Mouse (Mus musculus) kidney, postnatal 0 days (tissue): ENCODE data around the gene Tmem104. TPM values are rescaled to one million over a fixed set of nuclear protein-coding genes. Genes with fewer than 3 reads are reported as not detected.

ENCODE experiments used
- ATAC-seq: fragments of 200-750 bp; cut with Nextera tagmentation; replicated peaks from 2 replicates; pipeline ENCODE4 v1.8.0; 2017; ENCODE audit warnings: low read depth, moderate number of reproducible peaks, moderate TSS enrichment, moderate library complexity; ENCODE audit not compliant: low FRiP score
- DNase-seq: peaks from one replicate; pipeline ENCODE4 v3.0.0-alpha.2; 2016; ENCODE audit warnings: low spot score
- H3K27ac ChIP-seq: fragments of 300-500 bp; sonication (generic); 2 replicates; pipeline ENCODE4 v1.5.1; 2014; ENCODE audit warnings: mild to moderate bottlenecking
- H3K27me3 ChIP-seq: fragments of 300-500 bp; sonication (generic); 2 replicates; pipeline ENCODE4 v1.6.1; 2014; ENCODE audit warnings: low read length, mixed read lengths; ENCODE audit not compliant: insufficient read depth
- H3K36me3 ChIP-seq: fragments of 300-500 bp; sonication (generic); 2 replicates; pipeline ENCODE4 v1.6.1; 2014; ENCODE audit warnings: low read length, mixed read lengths; ENCODE audit not compliant: insufficient read depth
- H3K4me1 ChIP-seq: fragments of 300-500 bp; sonication (generic); replicated peaks from 2 replicates; pipeline ENCODE4 v1.6.1; 2014; ENCODE audit warnings: antibody characterized with exemption, low read length, mixed read lengths; ENCODE audit not compliant: insufficient read depth
- H3K4me2 ChIP-seq: fragments of 300-500 bp; sonication (generic); 2 replicates; pipeline ENCODE4 v1.6.1; 2014; ENCODE audit warnings: mild to moderate bottlenecking, low read length, moderate library complexity, mixed read lengths
- H3K4me3 ChIP-seq: fragments of 300-500 bp; sonication (generic); replicated peaks from 2 replicates; pipeline ENCODE4 v1.5.1; 2014; ENCODE audit warnings: low read depth, low read length
- H3K9ac ChIP-seq: fragments of 300-500 bp; sonication (generic); 2 replicates; pipeline ENCODE4 v1.6.1; 2014; ENCODE audit warnings: low read depth, low read length
- H3K9me3 ChIP-seq: fragments of 300-500 bp; sonication (generic); replicated peaks from 2 replicates; pipeline ENCODE4 v1.6.1; 2016; ENCODE audit warnings: low read length, inconsistent platforms, mixed read lengths
- CTCF ChIP-seq: IDR thresholded peaks from 2 replicates; pipeline ENCODE4 v1.5.1; 2016; ENCODE audit warnings: antibody characterized with exemption, low read depth, mild to moderate bottlenecking, moderate library complexity
- WGBS: fragments of 180-500 bp; shearing (Covaris S2); extraction: QIAGEN DNeasy Blood & Tissue Kit; methylation state at CpG from one replicate; pipeline ENCODE4 v1.1.7; 2014; 5-methylcytosine and 5-hydroxymethylcytosine counted together
- polyA plus RNA-seq: library from polyadenylated mRNA; unstranded; fragments of >200 nt; fragmentation: Nextera tagmentation; extraction: Ambion mirVana; gene quantifications from 2 replicates; pipeline ENCODE4 v1.2.1, GENCODE M21; 2015

The Tmem104 gene
- 12.0 and 12.6 TPM in 2 replicates for polyA plus RNA-seq

GRCm38 (mm10) chr11:115187224-115187639, at the start of gene Tmem104:
Gene Tmem104, plus strand, starts transcription at chr11:115187487.
- WGBS, result under 1% methylated on average over 39 of the region's 39 CpGs
- H3K9me3 ChIP-seq, result no peaks in the 10 kb centered on the region
- DNase-seq (peak; percentile 99), ATAC-seq (peak; percentile 89)
- no peaks in the 10 kb centered on the region for H3K27me3 ChIP-seq
- peak within 1 kb of the TSS; percentile 58 for H3K4me3 ChIP-seq
- peak within 1 kb of the TSS; percentile 78 for H3K9ac ChIP-seq
- TF ChIP-seq CTCF, result peak; percentile 36; the same call in 1 of the 2 replicates
- H3K27ac ChIP-seq, result peak within 1 kb of the TSS; percentile 81
- H3K36me3 ChIP-seq, result no peaks in the 10 kb centered on the region
- H3K4me1 ChIP-seq, result peaks cover 12% of the 10 kb centered on the region
- peak within 1 kb of the TSS; percentile 95 for H3K4me2 ChIP-seq

DNA sequence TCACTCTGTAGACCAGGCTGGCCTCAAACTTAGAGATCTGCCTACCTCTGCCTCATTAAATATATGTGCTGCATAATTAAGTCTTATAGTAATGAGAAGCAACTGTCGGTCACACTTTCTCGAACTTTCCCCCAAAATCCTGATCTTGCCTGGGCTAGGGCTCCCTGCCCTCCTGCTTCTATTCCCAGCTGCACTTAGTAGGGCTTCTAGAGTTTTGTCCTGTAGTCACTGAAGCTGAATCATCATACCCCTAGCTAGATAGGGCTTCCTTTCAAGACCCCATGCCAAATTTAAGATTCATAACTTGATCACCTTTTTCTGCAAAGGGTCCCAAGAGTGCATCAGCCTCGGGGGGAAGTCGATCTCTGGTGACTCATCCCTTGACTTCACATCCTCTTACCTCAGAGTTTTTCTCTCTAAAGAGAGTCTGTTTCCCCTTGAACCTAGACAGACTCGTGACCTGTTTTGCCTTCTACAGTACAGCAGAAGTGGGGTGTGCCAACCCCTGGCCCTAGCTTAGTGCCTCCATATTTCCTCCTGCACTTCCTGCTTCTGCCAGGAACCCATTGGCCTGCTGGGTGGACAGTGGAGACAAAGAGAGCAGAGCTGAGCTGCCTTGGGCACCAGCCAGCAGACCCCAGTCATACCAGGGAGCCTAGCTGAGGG, 48.6 kb upstream of the Tmem104 start:
- no peaks in the 10 kb centered on the region for H3K4me1 ChIP-seq
- DNase-seq, result no peak
- H3K9me3 ChIP-seq, result no peaks in the 10 kb centered on the region

DNA sequence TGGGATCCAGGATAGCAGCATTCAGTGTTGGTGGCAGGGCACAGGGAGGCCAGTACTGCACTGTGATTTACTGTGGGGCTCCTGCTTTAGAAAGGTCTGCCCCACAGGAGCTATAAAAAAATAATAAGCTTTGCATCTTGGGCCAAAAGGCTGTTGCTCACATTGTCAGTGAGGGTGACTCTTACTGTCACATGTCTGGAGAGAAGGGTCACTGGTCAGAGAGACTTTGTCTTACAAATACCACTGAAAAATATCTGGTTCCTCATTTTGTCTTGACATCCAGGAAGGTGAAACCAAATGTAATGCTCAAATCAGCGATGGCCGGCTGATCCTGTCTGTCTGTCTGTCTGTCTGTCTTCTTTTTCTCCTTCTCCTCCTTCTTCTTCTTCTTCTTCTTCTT, 45.3 kb upstream of the Tmem104 start:
- WGBS, result 76% methylated on average over 2 of the region's 2 CpGs

More for the DNA sequence above, 48.6 kb upstream of the Tmem104 start:
- no peak overlapping the region for H3K4me3 ChIP-seq
- H3K27me3 ChIP-seq, result no peaks in the 10 kb centered on the region
- WGBS, result 73% methylated on average over 5 of the region's 5 CpGs
- no peak for ATAC-seq
- H3K36me3 ChIP-seq, result no peaks in the 10 kb centered on the region
- TF ChIP-seq CTCF, result no peak
- H3K9ac ChIP-seq, result no peak overlapping the region
- no peak overlapping the region for H3K4me2 ChIP-seq
- no peak overlapping the region for H3K27ac ChIP-seq

GRCm38 (mm10) chr11:115147813-115148212, 39.5 kb upstream of the Tmem104 start:
- no peak for TF ChIP-seq CTCF
- no peak overlapping the region for H3K4me3 ChIP-seq
- H3K4me2 ChIP-seq, result no peak overlapping the region
- H3K9ac ChIP-seq, result no peak overlapping the region
- no peaks in the 10 kb centered on the region for H3K9me3 ChIP-seq
- no peaks in the 10 kb centered on the region for H3K36me3 ChIP-seq
- H3K27ac ChIP-seq, result no peak overlapping the region
- H3K4me1 ChIP-seq, result no peaks in the 10 kb centered on the region
- 74% methylated on average over 4 of the region's 4 CpGs for WGBS
- ATAC-seq (no peak), DNase-seq (no peak)
- no peaks in the 10 kb centered on the region for H3K27me3 ChIP-seq

More for the DNA sequence above, 45.3 kb upstream of the Tmem104 start:
- Histone ChIP-seq H3K9me3 (no peaks in the 10 kb centered on the region), H3K27ac (no peak overlapping the region), H3K9ac (no peak overlapping the region), H3K36me3 (no peaks in the 10 kb centered on the region), H3K27me3 (no peaks in the 10 kb centered on the region), H3K4me2 (no peak overlapping the region), H3K4me1 (no peaks in the 10 kb centered on the region), H3K4me3 (no peak overlapping the region)
- TF ChIP-seq CTCF, result no peak
- DNase-seq (no peak), ATAC-seq (no peak)

DNA sequence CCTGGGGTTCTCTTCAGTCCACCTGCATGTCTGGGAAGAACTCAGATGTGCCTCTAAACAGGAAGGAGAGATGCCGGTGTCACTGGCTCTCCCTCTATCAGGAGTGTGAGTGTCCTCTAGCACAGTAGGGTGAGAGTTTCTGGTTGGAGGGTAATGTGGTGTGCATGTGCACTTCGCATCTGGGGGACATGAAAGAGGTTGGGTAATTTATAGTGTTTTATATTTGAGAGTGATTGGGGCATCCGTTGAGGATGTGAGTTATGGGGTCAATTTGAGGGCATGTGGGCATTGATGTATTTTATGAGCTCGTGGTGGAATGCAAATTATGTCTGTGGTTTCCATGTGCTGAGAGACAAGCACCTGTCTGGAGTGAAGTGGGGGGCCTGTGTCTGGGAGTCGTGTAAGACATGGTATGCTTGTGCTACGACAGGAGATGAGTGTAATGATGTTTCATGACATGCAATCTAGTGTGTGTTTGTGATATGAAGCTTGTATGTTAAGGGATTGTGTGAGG, 36.5 kb upstream of the Tmem104 start:
- no peak overlapping the region for H3K4me2 ChIP-seq
- H3K27ac ChIP-seq, result no peak overlapping the region
- H3K4me3 ChIP-seq, result no peak overlapping the region
- H3K36me3 ChIP-seq, result no peaks in the 10 kb centered on the region
- no peak overlapping the region for H3K9ac ChIP-seq
- ATAC-seq (no peak), DNase-seq (no peak)
- 45% methylated on average over 6 of the region's 6 CpGs for whole genome bisulfite sequencing
- H3K9me3 ChIP-seq, result no peaks in the 10 kb centered on the region
- H3K4me1 ChIP-seq, result 0 out of 2 replicates have a peak, but pooled peaks cover 3% of the 10 kb centered on the region
- TF ChIP-seq CTCF, result no peak
- no peaks in the 10 kb centered on the region for H3K27me3 ChIP-seq

GRCm38 (mm10) chr11:115151755-115152429, 35.4 kb upstream of the Tmem104 start:
- H3K36me3 ChIP-seq, result no peaks in the 10 kb centered on the region
- H3K4me3 ChIP-seq, result peak overlapping the region; percentile 20
- 0 out of 2 replicates have a peak, but pooled peaks cover 3% of the 10 kb centered on the region for H3K4me1 ChIP-seq
- WGBS, result 5% methylated on average over 15 of the region's 15 CpGs
- peak; percentile 53 for ATAC-seq
- H3K9ac ChIP-seq, result 0 out of 2 replicates have a peak overlapping the region, but pooled peaks have one; percentile 19
- no peak overlapping the region for H3K27ac ChIP-seq
- H3K9me3 ChIP-seq, result no peaks in the 10 kb centered on the region
- no peaks in the 10 kb centered on the region for H3K27me3 ChIP-seq
- no peak for TF ChIP-seq CTCF
- H3K4me2 ChIP-seq, result peak overlapping the region; percentile 50
- DNase-seq, result peak; percentile 82
